Mouse (Mus musculus) CH12.LX (cell line): ENCODE results near the gene Ddx6. TPM values are rescaled to one million over a fixed set of nuclear protein-coding genes. Genes with fewer than 3 reads are reported as not detected.

Source experiments
- DNase-seq: peaks from one replicate; pipeline ENCODE4 v3.0.0-alpha.2; 2013; ENCODE audit errors: extremely low read depth
- H3K27ac ChIP-seq: 2 replicates; pipeline ENCODE4 v1.5.1; 2012; ENCODE audit warnings: low read depth, mild to moderate bottlenecking, control low read depth, moderate library complexity; ENCODE audit not compliant: insufficient read depth
- H3K27me3 ChIP-seq: replicated peaks from 2 replicates; pipeline ENCODE3; 2012; ENCODE audit warnings: inconsistent platforms
- H3K36me3 ChIP-seq, 2 experiments: replicated peaks in 1 of 2; 2 replicates each; pipeline versions ENCODE3 to v1.6.1; 2012; ENCODE audit warnings: inconsistent platforms in 1 of 2, low read length in 1 of 2, mild to moderate bottlenecking in 1 of 2, mixed read lengths in 1 of 2, moderate library complexity in 1 of 2; ENCODE audit not compliant: control insufficient read depth in 1 of 2, insufficient read depth in 1 of 2
- H3K4me1 ChIP-seq, 2 experiments: 2 replicates each; pipeline ENCODE4 v1.6.1; 2012; ENCODE audit warnings: inconsistent platforms in 1 of 2, moderate library complexity in 1 of 2; ENCODE audit not compliant: insufficient read depth in 2 of 2, control insufficient read depth in 1 of 2
- H3K4me2 ChIP-seq: 2 replicates; pipeline ENCODE4 v1.6.1; 2012; ENCODE audit warnings: low read depth, mild to moderate bottlenecking, control low read depth; ENCODE audit not compliant: poor library complexity, insufficient read depth, severe bottlenecking
- H3K4me3 ChIP-seq, 3 experiments: fragments of 150-350 bp in 1 of 3; sonication (generic) in 1 of 3; replicated peaks in 1 of 3; 2 replicates each; pipeline versions ENCODE3 to v1.5.1; 2011 to 2012; ENCODE audit warnings: low read depth in 2 of 3, low read length in 2 of 3, mild to moderate bottlenecking in 2 of 3, moderate library complexity in 2 of 3, control low read depth in 1 of 3, improper control_type of control experiment in 1 of 3, inconsistent platforms in 1 of 3, mixed read lengths in 1 of 3; ENCODE audit not compliant: poor library complexity in 1 of 3
- H3K79me2 ChIP-seq: replicated peaks from 2 replicates; pipeline ENCODE4 v1.6.1; 2012; ENCODE audit warnings: mild to moderate bottlenecking, moderate library complexity; ENCODE audit not compliant: control insufficient read depth, poor library complexity, insufficient read depth, severe bottlenecking; ENCODE audit errors: extremely low read depth
- H3K9ac ChIP-seq: 2 replicates; pipeline ENCODE4 v1.6.1; 2012; ENCODE audit warnings: low read depth, mild to moderate bottlenecking, control low read depth, moderate library complexity; ENCODE audit not compliant: insufficient read depth
- H3K9me3 ChIP-seq: replicated peaks from 2 replicates; pipeline ENCODE3; 2012; ENCODE audit warnings: low read length, inconsistent platforms, mixed read lengths
- BHLHE40 ChIP-seq: IDR thresholded peaks from 2 replicates; pipeline ENCODE4 v1.6.1; 2011; ENCODE audit warnings: mild to moderate bottlenecking, low read depth, low read length, improper control_type of control experiment
- CHD1 ChIP-seq: IDR thresholded peaks from 2 replicates; pipeline ENCODE4 v1.6.1; 2012; ENCODE audit warnings: low read depth, low read length, improper control_type of control experiment, inconsistent platforms
- CTCF ChIP-seq, 2 experiments: IDR thresholded peaks in 1 of 2; conservative IDR thresholded peaks in 1 of 2; 2 replicates each; pipeline ENCODE4 v1.5.1; 2011 to 2012; ENCODE audit warnings: low read depth in 2 of 2, low read length in 2 of 2, improper control_type of control experiment in 1 of 2, inconsistent platforms in 1 of 2, mild to moderate bottlenecking in 1 of 2, moderate library complexity in 1 of 2
- E2F4 ChIP-seq: IDR thresholded peaks from 2 replicates; pipeline ENCODE4 v1.6.1; 2011; ENCODE audit warnings: low read depth, low read length, improper control_type of control experiment; ENCODE audit not compliant: insufficient replicate concordance
- ELF1 ChIP-seq: IDR thresholded peaks from 2 replicates; pipeline ENCODE4 v1.6.1; 2014; ENCODE audit warnings: low read depth, mild to moderate bottlenecking, inconsistent platforms, low read length, improper control_type of control experiment
- JUND ChIP-seq: conservative IDR thresholded peaks from 2 replicates; pipeline ENCODE4 v1.6.1; 2011; ENCODE audit warnings: low read depth, low read length, improper control_type of control experiment
- NELFE ChIP-seq: IDR thresholded peaks from 2 replicates; pipeline ENCODE4 v1.6.1; 2011; ENCODE audit warnings: low read depth, low read length, improper control_type of control experiment
- NRF1 ChIP-seq: IDR thresholded peaks from 2 replicates; pipeline ENCODE4 v1.6.1; 2014; ENCODE audit warnings: low read depth, mild to moderate bottlenecking, inconsistent platforms, low read length, improper control_type of control experiment, moderate library complexity
- POLR2A ChIP-seq: IDR thresholded peaks from 2 replicates; pipeline ENCODE4 v1.6.1; 2011; ENCODE audit warnings: low read depth, mild to moderate bottlenecking, improper control_type of control experiment, low read length
- RAD21 ChIP-seq: IDR thresholded peaks from 2 replicates; pipeline ENCODE4 v1.6.1; 2011; ENCODE audit warnings: low read depth, mild to moderate bottlenecking, low read length, improper control_type of control experiment, moderate library complexity
- TCF12 ChIP-seq: IDR thresholded peaks from 2 replicates; pipeline ENCODE4 v1.6.1; 2014; ENCODE audit warnings: low read depth, mild to moderate bottlenecking, inconsistent platforms, low read length, improper control_type of control experiment
- USF1 ChIP-seq: IDR thresholded peaks from 2 replicates; pipeline ENCODE4 v1.6.1; 2014; ENCODE audit warnings: low read depth, mild to moderate bottlenecking, inconsistent platforms, low read length, improper control_type of control experiment
- ZC3H11A ChIP-seq: IDR thresholded peaks from 2 replicates; pipeline ENCODE4 v1.6.1; 2012; ENCODE audit warnings: low read depth, mild to moderate bottlenecking, inconsistent platforms, low read length, improper control_type of control experiment
- dilution Hi-C: fragments of 300-500 bp; cut with MboI; formaldehyde crosslinking; loops from 2 replicates; pipeline ENCODE4 v1.14.3; 2020; ENCODE audit warnings: low sequenced_read_pairs; ENCODE audit not compliant: extremely low pct_unique_long_range_greater_than_20kb, extremely low pct_ligation_motif_present
- in situ Hi-C: fragments of 300-500 bp; cut with MboI; formaldehyde crosslinking; loops from 3 replicates; pipeline ENCODE4 v1.14.3; 2019; ENCODE audit warnings: low sequenced_read_pairs, low pct_ligation_motif_present, low pct_unique_long_range_greater_than_20kb, mixed read lengths
- polyA plus RNA-seq: library from polyadenylated mRNA; unstranded; fragments of >175 nt; gene quantifications from 2 replicates; pipeline ENCODE4 v1.2.1, GENCODE M21; 2012; ENCODE audit warnings: low read depth; ENCODE audit not compliant: insufficient read length
- total RNA-seq, 2 experiments: library from RNA; depleted of rRNA; stranded (reverse); fragments of 300-350 nt in 1 of 2; fragments of >200 nt in 1 of 2; gene quantifications; 2 replicates each; pipeline ENCODE4 v1.2.3; 2012 to 2014

Ddx6 gene
- total RNA-seq (2012; rRNA removed), result 41.5 and 42.3 TPM in 2 replicates
- total RNA-seq (2014; rRNA removed), result 66.7 and 71.4 TPM in 2 replicates
- 77.1 and 81.2 TPM in 2 replicates for polyA plus RNA-seq

GRCm38 (mm10) chr9:44604779-44605615 is at the start of gene Ddx6:
Ddx6 (plus strand) TSS chr9:44604892.
- peak; percentile 74 for DNase-seq
- dilution Hi-C loops, result no loop called here

DNA sequence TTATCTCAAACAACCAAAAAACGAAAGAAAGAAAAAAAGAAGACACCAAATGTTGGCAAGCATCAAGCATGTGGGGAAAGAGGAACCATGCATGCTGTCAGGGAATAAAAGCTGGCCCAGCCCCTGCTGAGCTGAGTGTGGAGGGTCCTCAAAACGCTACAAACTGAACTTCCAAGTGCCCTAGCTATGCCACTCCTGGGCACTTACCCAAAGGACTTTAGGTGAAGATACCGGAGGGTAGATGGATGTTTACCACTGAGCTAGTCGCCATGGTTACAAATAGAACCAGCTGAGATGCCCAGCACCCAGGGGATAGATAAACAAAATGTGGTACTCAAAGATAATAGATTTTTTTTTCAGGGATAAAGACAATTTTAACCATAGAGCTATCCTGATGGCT is 43.1 kb upstream of the Ddx6 start, which contains the start of gene Cxcr5:
Gene Cxcr5 (minus strand): TSS at position 281 of the 400 bp plus-strand sequence.
- H3K27ac ChIP-seq, result peak within 1 kb of the TSS; percentile 25
- peak within 1 kb of the TSS; percentile 3; the same call in 1 of the 2 replicates for H3K4me2 ChIP-seq
- in situ Hi-C loops (no loop called here), dilution Hi-C loops (no loop called here)
- H3K9me3 ChIP-seq, result no peaks in the 10 kb centered on the region
- no peak for DNase-seq
- H3K9ac ChIP-seq, result no peak within 1 kb of the TSS; the same call in 1 of the 2 replicates
- H3K4me1 ChIP-seq, result peaks cover 16 to 43% of the 10 kb centered on the region in 2 experiments
- H3K36me3 ChIP-seq, result no peaks in the 10 kb centered on the region
- no peaks in the 10 kb centered on the region for H3K27me3 ChIP-seq
- H3K79me2 ChIP-seq, result no peaks in the 10 kb centered on the region
- no peak within 1 kb of the TSS for H3K4me3 ChIP-seq
- TF ChIP-seq BHLHE40 (no peak), E2F4 (no peak)

More at GRCm38 (mm10) chr9:44604779-44605615, at the start of gene Ddx6:
- in situ Hi-C loops, result loop anchor here (5.0 kb wide), 2 partner anchors 38 to 83 kb away; no protein-coding TSS in a partner anchor
- peaks cover 62% of the 10 kb centered on the region for H3K79me2 ChIP-seq
- peak within 1 kb of the TSS; percentile 76 to 98 (median 96) for H3K4me3 ChIP-seq
- peak within 1 kb of the TSS; percentile 89 for H3K27ac ChIP-seq
- TF ChIP-seq E2F4 (no peak), ELF1 (peak; percentile 54), BHLHE40 (no peak), CTCF (conservative IDR thresholded peaks at IDR 0.05 in 1 of 2, IDR thresholded peaks at IDR 0.05 in 1 of 2; ENCODE audit: low read depth in 2 of 2, low read length in 2 of 2) (no peak), ZC3H11A (no peak), TCF12 (peak; percentile 25; the same call in 1 of the 2 replicates), USF1 (no peak), POLR2A (peak; percentile 63), NRF1 (no peak), RAD21 (no peak), JUND (no peak), CHD1 (peak; percentile 29; the same call in 1 of the 2 replicates), NELFE (peak; percentile 13; the same call in 1 of the 2 replicates)
- H3K36me3 ChIP-seq, result peaks cover 19 to 23% of the 10 kb centered on the region in 2 experiments
- peaks cover 4 to 35% of the 10 kb centered on the region in 2 experiments for H3K4me1 ChIP-seq
- no peaks in the 10 kb centered on the region for H3K27me3 ChIP-seq
- peak within 1 kb of the TSS; percentile 96 for H3K4me2 ChIP-seq
- no peaks in the 10 kb centered on the region for H3K9me3 ChIP-seq
- peak within 1 kb of the TSS; percentile 92 for H3K9ac ChIP-seq
